In genomic region chr10:22159581-22160140, GRCm38 (mm10) we compare ENCODE assay signal across 19 mouse cellular contexts. TPM values are rescaled to one million over a fixed set of nuclear protein-coding genes. Genes with fewer than 3 reads are reported as not detected.
DNase-seq lines count a peak whose midpoint lies in the region; ATAC-seq and TF ChIP-seq lines count a peak whose summit lies in the region.
"Had no signal": no experiment of that assay in that cellular context is flagged by ENCODE, and none has a peak within 500 bp of the region (broad histone marks: within the 10 kb centered on the region; RNA-seq: fewer than 3 reads in every experiment).

No protein-coding gene starts in this region.

- H3K36me3 ChIP-seq in hindbrain, embryonic 11.5 days (ENCODE audit: control insufficient read depth, insufficient read depth, low read length), result no peaks in the 10 kb centered on the region
- no peaks in the 10 kb centered on the region for H3K36me3 ChIP-seq in hindbrain, postnatal 0 days (ENCODE audit: insufficient read depth, low read length)
- H3K36me3 ChIP-seq in midbrain, embryonic 11.5 days (ENCODE audit: control insufficient read depth, insufficient read depth, low read length), result no peaks in the 10 kb centered on the region
- no peaks in the 10 kb centered on the region for H3K36me3 ChIP-seq in midbrain, postnatal 0 days (ENCODE audit: insufficient read depth, low read length)
- no peaks in the 10 kb centered on the region for H3K36me3 ChIP-seq in neural tube, embryonic 12.5 days
- H3K36me3 ChIP-seq: liver, embryonic 15.5 days had no signal

- no peaks in the 10 kb centered on the region for H3K9me3 ChIP-seq in hindbrain, embryonic 11.5 days (ENCODE audit: control insufficient read depth, low read length)
- H3K9me3 ChIP-seq in hindbrain, postnatal 0 days (ENCODE audit: low read length), result no peaks in the 10 kb centered on the region
- H3K9me3 ChIP-seq in midbrain, embryonic 11.5 days (ENCODE audit: control insufficient read depth, low read length), result no peaks in the 10 kb centered on the region
- H3K9me3 ChIP-seq in midbrain, postnatal 0 days (ENCODE audit: low read length), result no peaks in the 10 kb centered on the region
- no peaks in the 10 kb centered on the region for H3K9me3 ChIP-seq in neural tube, embryonic 12.5 days
- H3K9me3 ChIP-seq: liver, embryonic 15.5 days had no signal

- no peak overlapping the region for H3K27ac ChIP-seq in hindbrain, embryonic 11.5 days (ENCODE audit: low read depth, low read length)
- H3K27ac ChIP-seq in hindbrain, postnatal 0 days, result no peak overlapping the region
- no peak overlapping the region for H3K27ac ChIP-seq in midbrain, embryonic 11.5 days (ENCODE audit: low read depth, low read length)
- no peak overlapping the region for H3K27ac ChIP-seq in midbrain, postnatal 0 days (ENCODE audit: low read depth, low read length)
- no peak overlapping the region for H3K27ac ChIP-seq in neural tube, embryonic 12.5 days
- H3K27ac ChIP-seq: liver, embryonic 15.5 days had no signal

- peak; percentile 14 for DNase-seq in hindbrain, embryonic 11.5 days (ENCODE audit: low spot score)
- no peak for DNase-seq in hindbrain, postnatal 0 days (ENCODE audit: low spot score)
- DNase-seq in midbrain, embryonic 11.5 days (ENCODE audit: low spot score, missing footprints), result peak; percentile 86
- no peak for DNase-seq in midbrain, postnatal 0 days (ENCODE audit: low spot score)
- peak; percentile 21 for DNase-seq in embryo, embryonic 11 days
- no peak for DNase-seq in adrenal gland, postnatal 4 days (ENCODE audit: low spot score in 2 of 2)
- DNase-seq: adrenal gland, postnatal 10 days; cerebellum, postnatal 14 days; gastrocnemius, postnatal 36 days; kidney, adult 9 months; right cerebral cortex, postnatal 4 days; thymus, postnatal 25 days had no signal

- peak overlapping the region; percentile 6; the same call in 1 of the 2 replicates for H3K4me2 ChIP-seq in hindbrain, embryonic 11.5 days (replicated peaks; ENCODE audit: low read depth, low read length)
- no peak overlapping the region for H3K4me2 ChIP-seq in hindbrain, postnatal 0 days (ENCODE audit: low read depth, low read length)
- peak overlapping the region; percentile 10 for H3K4me2 ChIP-seq in midbrain, embryonic 11.5 days
- no peak overlapping the region for H3K4me2 ChIP-seq in midbrain, postnatal 0 days (ENCODE audit: low read depth, low read length, poor library complexity, severe bottlenecking)
- peak overlapping the region; percentile 22; the same call in 1 of the 2 replicates for H3K4me2 ChIP-seq in neural tube, embryonic 12.5 days (replicated peaks)

- no peaks in the 10 kb centered on the region for H3K4me1 ChIP-seq in hindbrain, embryonic 11.5 days (replicated peaks; ENCODE audit: control insufficient read depth, insufficient read depth, low read length)
- H3K4me1 ChIP-seq in hindbrain, postnatal 0 days (ENCODE audit: insufficient read depth, low read length), result no peaks in the 10 kb centered on the region
- peaks cover 4% of the 10 kb centered on the region; the same call in 1 of the 2 replicates for H3K4me1 ChIP-seq in midbrain, embryonic 11.5 days (ENCODE audit: control insufficient read depth, insufficient read depth, low read length)
- H3K4me1 ChIP-seq in midbrain, postnatal 0 days (ENCODE audit: insufficient read depth, low read length), result no peaks in the 10 kb centered on the region
- H3K4me1 ChIP-seq in neural tube, embryonic 12.5 days, result peaks cover 4% of the 10 kb centered on the region; the same call in 1 of the 2 replicates

- 1% methylated on average over 23 of the region's 23 CpGs for WGBS in hindbrain, embryonic 11.5 days
- 3% methylated on average over 23 of the region's 23 CpGs for WGBS in hindbrain, postnatal 0 days
- 0% methylated on average over 23 of the region's 23 CpGs for WGBS in midbrain, embryonic 11.5 days
- WGBS in midbrain, postnatal 0 days, result 3% methylated on average over 23 of the region's 23 CpGs
- WGBS in neural tube, embryonic 12.5 days, result 2% methylated on average over 23 of the region's 23 CpGs

- peaks cover 29% of the 10 kb centered on the region for H3K27me3 ChIP-seq in hindbrain, embryonic 11.5 days (ENCODE audit: control insufficient read depth, insufficient read depth, low read length)
- H3K27me3 ChIP-seq in hindbrain, postnatal 0 days (ENCODE audit: insufficient read depth, low read length), result peaks cover 56% of the 10 kb centered on the region
- H3K27me3 ChIP-seq in midbrain, embryonic 11.5 days (ENCODE audit: control insufficient read depth, insufficient read depth, low read length), result peaks cover 44% of the 10 kb centered on the region
- H3K27me3 ChIP-seq in midbrain, postnatal 0 days (ENCODE audit: insufficient read depth, low read length), result peaks cover 34% of the 10 kb centered on the region
- peaks cover 51% of the 10 kb centered on the region for H3K27me3 ChIP-seq in neural tube, embryonic 12.5 days (replicated peaks)

- TF ChIP-seq CTCF in hindbrain, postnatal 0 days (IDR thresholded peaks at IDR 0.05; ENCODE audit: low read depth), result no peak
- no peak for TF ChIP-seq CTCF in midbrain, postnatal 0 days (IDR thresholded peaks at IDR 0.05)

- ATAC-seq in hindbrain, embryonic 11.5 days (ENCODE audit: low FRiP score), result no peak
- ATAC-seq in hindbrain, postnatal 0 days, result no peak
- no peak for ATAC-seq in midbrain, embryonic 11.5 days (ENCODE audit: low FRiP score)
- ATAC-seq in midbrain, postnatal 0 days (ENCODE audit: low FRiP score), result no peak
- ATAC-seq in neural tube, embryonic 12.5 days (ENCODE audit: low FRiP score, low read depth), result no peak
- ATAC-seq: CD4-positive, CD25-positive, alpha-beta regulatory T cell, adult 4 months; Patski had no signal

- H3K4me3 ChIP-seq in hindbrain, embryonic 11.5 days (ENCODE audit: low read depth, low read length), result no peak overlapping the region
- H3K4me3 ChIP-seq in hindbrain, postnatal 0 days (ENCODE audit: low read length), result no peak overlapping the region
- H3K4me3 ChIP-seq in midbrain, embryonic 11.5 days (ENCODE audit: low read depth, low read length), result no peak overlapping the region
- H3K4me3 ChIP-seq in midbrain, postnatal 0 days (ENCODE audit: low read depth, low read length), result no peak overlapping the region
- H3K4me3 ChIP-seq in neural tube, embryonic 12.5 days, result no peak overlapping the region
- H3K4me3 ChIP-seq: liver, embryonic 15.5 days had no signal

- H3K9ac ChIP-seq in hindbrain, embryonic 11.5 days (ENCODE audit: low read depth, low read length), result no peak overlapping the region
- H3K9ac ChIP-seq in hindbrain, postnatal 0 days (replicated peaks; ENCODE audit: low read length), result no peak overlapping the region
- H3K9ac ChIP-seq in midbrain, embryonic 11.5 days (ENCODE audit: low read length), result no peak overlapping the region
- no peak overlapping the region for H3K9ac ChIP-seq in midbrain, postnatal 0 days (replicated peaks; ENCODE audit: low read length, poor library complexity, severe bottlenecking)
- H3K9ac ChIP-seq in neural tube, embryonic 12.5 days, result no peak overlapping the region
- H3K9ac ChIP-seq: liver, embryonic 15.5 days had no signal

RNA-seq across cellular contexts. Expression of gene H60b, which starts 1.3 kb away (rescaled TPM):
- polyA plus RNA-seq in hindbrain, embryonic 11.5 days (2014; fragmentation: Nextera tagmentation; extraction: Ambion mirVana), result 1.7 and 2.9 TPM in 2 replicates
- total RNA-seq in hindbrain, postnatal 0 days (2014; rRNA removed), result not detected in 2 replicates
- 0.44 and 0.64 TPM in 2 replicates for polyA plus RNA-seq in hindbrain, postnatal 0 days (2015; fragmentation: Nextera tagmentation; extraction: Ambion mirVana)
- polyA plus RNA-seq in midbrain, embryonic 11.5 days (2014; fragmentation: Nextera tagmentation; extraction: Ambion mirVana), result 1.00 and 1.0 TPM in 2 replicates
- total RNA-seq in midbrain, postnatal 0 days (2014; rRNA removed), result 3.4 TPM in 1 of 2 replicates, not detected in the other
- 0.28 TPM in 1 of 2 replicates, not detected in the other for polyA plus RNA-seq in midbrain, postnatal 0 days (2015; fragmentation: Nextera tagmentation; extraction: Ambion mirVana)
- 0.48 and 0.92 TPM in 2 replicates for polyA plus RNA-seq in neural tube, embryonic 12.5 days (2016; fragmentation: Nextera tagmentation; extraction: Ambion mirVana)
- total RNA-seq in adrenal gland, postnatal 4 days (2021), result under 1 TPM; 0.48 to 0.59 TPM
- total RNA-seq: gastrocnemius, postnatal 36 days; layer of hippocampus, postnatal 10 days had no signal
- polyA plus RNA-seq: liver, embryonic 15.5 days had no signal

RNA-seq across cellular contexts. Expression of gene Raet1e, which starts 1.3 kb away (rescaled TPM):
- polyA plus RNA-seq in hindbrain, embryonic 11.5 days (2014; fragmentation: Nextera tagmentation; extraction: Ambion mirVana), result 10.7 and 11.7 TPM in 2 replicates
- 0.26 TPM in 1 of 2 replicates, not detected in the other for total RNA-seq in hindbrain, postnatal 0 days (2014; rRNA removed)
- polyA plus RNA-seq in hindbrain, postnatal 0 days (2015; fragmentation: Nextera tagmentation; extraction: Ambion mirVana), result 0.28 and 0.48 TPM in 2 replicates
- polyA plus RNA-seq in midbrain, embryonic 11.5 days (2014; fragmentation: Nextera tagmentation; extraction: Ambion mirVana), result 18.1 and 18.4 TPM in 2 replicates
- 0.11 and 0.19 TPM in 2 replicates for total RNA-seq in midbrain, postnatal 0 days (2014; rRNA removed)
- not detected in 2 replicates for polyA plus RNA-seq in midbrain, postnatal 0 days (2015; fragmentation: Nextera tagmentation; extraction: Ambion mirVana)
- polyA plus RNA-seq in neural tube, embryonic 12.5 days (2016; fragmentation: Nextera tagmentation; extraction: Ambion mirVana), result 4.9 and 5.8 TPM in 2 replicates
- 1 to 10 TPM; 2.7 to 3.2 TPM for total RNA-seq in adrenal gland, postnatal 4 days (2021)
- total RNA-seq: gastrocnemius, postnatal 36 days; layer of hippocampus, postnatal 10 days; left cerebral cortex, postnatal 36 days had no signal
- polyA plus RNA-seq: CD4-positive, CD25-positive, alpha-beta regulatory T cell, adult 4 months; frontal cortex, adult 2 months had no signal

RNA-seq across cellular contexts. Expression of gene E030030I06Rik, which starts 10.6 kb away (rescaled TPM):
- 15.1 and 16.6 TPM in 2 replicates for polyA plus RNA-seq in hindbrain, embryonic 11.5 days (2014; fragmentation: Nextera tagmentation; extraction: Ambion mirVana)
- 5.5 TPM in 1 of 2 replicates, not detected in the other for total RNA-seq in hindbrain, postnatal 0 days (2014; rRNA removed)
- polyA plus RNA-seq in hindbrain, postnatal 0 days (2015; fragmentation: Nextera tagmentation; extraction: Ambion mirVana), result 2.4 and 4.2 TPM in 2 replicates
- polyA plus RNA-seq in midbrain, embryonic 11.5 days (2014; fragmentation: Nextera tagmentation; extraction: Ambion mirVana), result 24.8 and 29.2 TPM in 2 replicates
- total RNA-seq in midbrain, postnatal 0 days (2014; rRNA removed), result not detected in 2 replicates
- 1.8 and 1.9 TPM in 2 replicates for polyA plus RNA-seq in midbrain, postnatal 0 days (2015; fragmentation: Nextera tagmentation; extraction: Ambion mirVana)
- polyA plus RNA-seq in neural tube, embryonic 12.5 days (2016; fragmentation: Nextera tagmentation; extraction: Ambion mirVana), result 11.1 and 14.7 TPM in 2 replicates
- 1 to 10 TPM; 9.7 to 9.9 TPM for total RNA-seq in adrenal gland, postnatal 4 days (2021)

Comparison
In these comparisons a context has a peak if more than half of its experiments do, and no peak if none do; other contexts are left out.
1. DNase-seq: peak in hindbrain, embryonic 11.5 days (single experiment), midbrain, embryonic 11.5 days (single experiment) and embryo, embryonic 11 days (single experiment); none in hindbrain, postnatal 0 days (single experiment), midbrain, postnatal 0 days (single experiment) and adrenal gland, postnatal 4 days (0 of 2).
2. H3K4me2 ChIP-seq: peak in hindbrain, embryonic 11.5 days (single experiment), midbrain, embryonic 11.5 days (single experiment) and neural tube, embryonic 12.5 days (single experiment); none in hindbrain, postnatal 0 days (single experiment) and midbrain, postnatal 0 days (single experiment).